Mouse (Mus musculus) spleen, adult 18-20 months (tissue): ENCODE results near the gene Cped1.

Experiments used
- DNase-seq, 2 experiments: peaks; one replicate each; pipeline ENCODE4 v3.0.0; 2022; ENCODE audit warnings: mixed read lengths in 2 of 2

Cped1 gene

DNA sequence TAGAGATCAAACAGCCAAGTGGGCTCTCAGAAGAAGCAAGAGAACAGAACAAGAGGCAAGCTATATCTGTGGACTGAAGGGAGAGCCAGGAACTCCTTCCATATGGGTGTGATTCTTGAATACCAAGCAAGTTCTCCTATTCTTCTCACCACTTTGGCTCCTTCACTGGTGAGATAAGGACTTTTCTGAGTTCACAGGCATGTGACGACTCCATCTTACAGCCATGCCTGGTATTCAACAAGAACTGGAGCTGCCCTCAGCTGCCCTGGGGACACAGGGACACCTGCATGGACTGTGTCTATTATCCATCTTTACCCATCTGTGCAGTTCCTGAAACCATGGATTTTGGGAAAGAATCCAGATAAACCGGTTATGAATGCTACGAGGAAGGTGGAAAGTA, 15.2 kb downstream of the Cped1 start:
- DNase-seq, result no peak

- DNase-seq, result no peak
These were observed 15.7 kb downstream of the Cped1 start for GRCm38 (mm10) chr6:22001284-22001916.

- DNase-seq, result no peak
These were observed 16.9 kb downstream of the Cped1 start for GRCm38 (mm10) chr6:22002521-22003199.

- no peak for DNase-seq
These were observed 17.5 kb downstream of the Cped1 start for GRCm38 (mm10) chr6:22003200-22003587.

DNA sequence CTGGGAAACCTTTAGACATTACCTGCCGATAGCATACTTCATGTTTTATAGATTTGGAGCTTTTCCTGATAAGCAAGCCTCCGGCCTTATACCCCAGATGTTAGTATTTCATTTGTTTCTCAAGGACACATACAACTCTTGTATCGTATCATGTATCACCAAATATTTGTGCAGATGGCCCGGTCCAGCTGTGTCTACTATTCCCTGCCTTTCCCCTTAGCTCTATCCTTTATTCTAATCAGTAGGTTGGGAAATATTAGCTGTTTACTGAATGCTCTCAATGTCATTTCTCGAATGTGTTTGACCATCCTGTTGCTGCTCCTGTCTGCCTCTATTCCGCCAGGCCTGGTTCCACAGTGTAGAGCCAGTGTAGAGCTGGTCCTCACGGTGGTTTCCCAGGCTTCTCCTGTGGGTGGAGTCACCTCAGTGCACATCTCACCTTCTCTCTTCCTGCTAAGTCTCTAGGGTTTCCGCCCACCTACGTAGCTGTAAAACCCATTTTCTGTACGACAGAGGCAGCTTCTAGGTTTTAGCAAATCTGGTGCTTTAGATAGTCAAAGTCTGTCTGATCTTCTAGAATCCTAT, 18.3 kb downstream of the Cped1 start:
- no peak for DNase-seq

DNA sequence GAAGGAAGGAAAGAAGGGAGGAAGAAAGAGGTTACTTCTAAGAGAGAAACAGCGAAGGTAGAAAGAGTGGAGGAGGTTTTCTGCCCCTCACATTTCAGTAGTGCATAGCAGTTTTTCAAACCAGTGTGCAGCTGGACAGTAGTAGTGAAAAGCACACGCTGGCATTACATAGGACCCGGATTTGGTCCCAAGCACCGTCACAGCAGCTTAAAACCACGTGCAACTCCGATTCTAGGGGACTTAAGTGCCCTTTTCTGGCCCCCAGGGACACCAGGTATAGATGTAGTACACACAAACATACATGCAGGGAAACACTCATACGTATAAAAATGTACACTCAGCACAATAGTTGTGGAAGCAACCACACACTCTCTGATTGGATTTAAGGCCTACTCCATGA, 22.6 kb downstream of the Cped1 start:
- DNase-seq, result no peak

DNA sequence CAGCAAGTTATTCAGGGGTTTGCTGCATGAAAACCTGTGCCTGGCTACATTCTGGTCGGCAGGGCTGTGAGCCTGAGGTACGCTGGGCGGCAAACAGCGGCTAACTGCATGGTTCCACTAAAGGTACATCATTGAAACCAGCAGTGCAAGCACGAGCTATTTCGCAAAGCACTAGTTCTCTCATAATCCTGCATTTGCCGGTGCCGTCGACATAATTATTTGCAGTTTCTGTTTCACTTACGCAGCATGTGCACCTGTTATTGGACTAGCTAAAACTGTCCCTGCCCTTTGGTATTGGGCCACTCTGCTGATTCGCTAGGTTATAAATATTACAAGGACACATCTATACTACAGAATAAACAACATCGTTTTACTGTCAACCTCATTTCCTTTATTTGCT, 24.5 kb downstream of the Cped1 start:
- DNase-seq, result no peak

DNA sequence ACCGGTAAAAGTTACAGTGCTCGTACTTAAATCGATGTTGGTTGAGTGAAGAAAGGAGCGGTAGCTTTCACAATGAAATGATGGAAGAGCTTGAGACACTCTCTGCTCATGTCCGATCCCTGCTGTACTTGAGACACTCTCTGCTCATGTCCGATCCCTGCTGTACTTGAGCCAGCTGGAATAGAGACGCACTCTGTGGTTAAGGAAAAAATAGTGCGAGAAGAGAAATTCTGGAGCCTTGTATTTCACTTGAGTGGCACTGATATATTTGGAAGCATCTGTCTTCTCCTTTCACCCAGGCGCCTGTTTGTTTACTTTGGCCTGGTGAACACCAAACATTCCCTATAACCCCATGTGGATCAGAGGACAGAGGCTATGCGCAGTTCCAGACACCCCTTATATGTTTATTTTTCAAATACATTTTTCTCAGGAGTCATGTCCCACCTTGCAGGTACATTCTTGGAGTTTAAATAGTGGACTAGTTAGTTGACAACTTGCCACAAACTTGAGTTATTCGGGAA, 25.1 kb downstream of the Cped1 start:
- DNase-seq, result no peak

DNA sequence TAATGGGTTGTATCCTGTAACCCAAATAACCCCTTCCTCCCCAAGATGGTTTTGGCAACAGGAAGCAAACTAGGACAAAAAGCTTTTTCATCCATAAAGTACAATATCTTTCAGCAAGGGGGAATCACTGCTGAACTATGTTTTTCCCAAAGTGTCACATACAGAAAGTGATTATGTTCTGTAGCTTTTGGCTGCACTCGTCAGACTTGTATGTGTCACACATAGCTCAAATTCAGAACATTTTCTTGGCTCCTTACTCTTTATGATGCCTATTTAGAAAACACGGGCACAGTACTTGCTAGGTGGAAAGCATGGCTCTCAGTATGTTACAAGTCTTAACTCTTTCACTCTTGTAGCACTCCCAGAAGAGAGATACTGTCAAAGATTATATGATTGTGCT, 25.8 kb downstream of the Cped1 start:
- DNase-seq, result no peak

DNA sequence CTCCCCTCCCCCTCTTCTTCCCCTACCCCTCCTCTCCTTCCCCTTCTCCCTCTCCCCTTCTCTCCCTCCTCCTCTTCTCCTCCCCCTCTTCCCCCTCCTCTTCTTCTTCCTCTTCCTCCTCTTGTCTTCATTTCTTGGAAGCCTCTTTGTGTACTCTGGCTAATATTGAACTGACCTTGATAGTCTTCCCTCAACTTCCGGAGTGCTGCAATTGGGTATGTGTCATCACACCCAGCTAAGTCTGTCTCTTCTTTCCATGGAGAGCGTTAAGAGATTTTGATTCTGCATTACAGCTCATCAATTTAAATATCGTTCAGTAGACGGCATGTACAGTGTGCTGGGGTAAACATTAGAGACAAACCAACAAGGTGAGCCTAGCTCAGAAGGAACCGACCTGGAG, 26.4 kb downstream of the Cped1 start:
- DNase-seq, result no peak

DNA sequence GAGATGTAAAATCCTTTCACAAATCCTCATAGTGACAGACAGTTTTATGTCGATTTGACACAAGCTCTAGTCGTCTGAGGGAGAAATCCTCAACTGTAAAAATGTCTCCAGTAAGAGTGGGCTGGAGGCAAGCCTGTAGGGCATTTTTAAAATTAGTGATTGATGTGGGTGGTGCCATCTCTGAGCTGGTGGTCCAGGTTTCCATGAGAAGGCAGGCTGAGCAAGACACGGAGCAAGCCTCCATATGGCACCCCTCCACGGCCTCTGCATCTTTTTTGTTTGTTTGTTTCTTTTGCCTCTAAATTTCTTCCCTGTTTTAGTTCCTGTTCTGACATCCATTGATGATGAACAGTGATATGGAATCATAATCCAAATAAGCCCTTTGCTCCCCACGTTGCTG, 26.8 kb downstream of the Cped1 start:
- DNase-seq, result no peak

- DNase-seq, result no peak
These were observed 27.7 kb downstream of the Cped1 start for GRCm38 (mm10) chr6:22013394-22013793.

DNA sequence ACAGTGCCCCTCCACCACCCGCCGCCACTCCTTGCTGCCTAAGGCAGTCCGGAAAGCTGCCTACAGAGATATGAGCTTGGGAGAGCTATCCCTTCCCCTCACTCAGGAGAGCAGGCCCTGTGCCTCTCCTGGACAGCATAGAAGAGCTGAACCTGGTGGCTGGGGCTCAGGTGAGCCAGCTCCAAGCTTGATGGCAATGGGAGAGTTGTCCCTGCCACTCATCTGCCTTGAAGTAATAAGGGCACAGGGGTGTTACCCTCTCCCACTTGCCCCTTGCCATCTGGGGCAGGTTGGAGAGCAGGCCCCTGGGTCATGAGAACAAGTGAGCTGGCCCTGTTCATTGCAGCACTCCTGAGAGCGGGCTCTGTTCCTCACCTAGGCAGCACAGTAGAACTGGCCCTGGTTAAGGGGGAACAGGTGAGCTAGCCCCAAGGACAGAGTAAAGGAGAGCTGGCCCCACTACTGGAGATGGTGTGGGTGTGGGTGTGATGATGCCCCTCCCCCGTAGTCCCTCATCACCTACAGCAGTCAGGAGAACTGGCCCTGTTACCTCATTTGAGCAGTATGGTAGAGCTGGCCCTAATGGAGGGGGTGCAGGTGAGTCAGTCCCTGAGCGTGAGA, 28.7 kb downstream of the Cped1 start:
- DNase-seq, result no peak

DNA sequence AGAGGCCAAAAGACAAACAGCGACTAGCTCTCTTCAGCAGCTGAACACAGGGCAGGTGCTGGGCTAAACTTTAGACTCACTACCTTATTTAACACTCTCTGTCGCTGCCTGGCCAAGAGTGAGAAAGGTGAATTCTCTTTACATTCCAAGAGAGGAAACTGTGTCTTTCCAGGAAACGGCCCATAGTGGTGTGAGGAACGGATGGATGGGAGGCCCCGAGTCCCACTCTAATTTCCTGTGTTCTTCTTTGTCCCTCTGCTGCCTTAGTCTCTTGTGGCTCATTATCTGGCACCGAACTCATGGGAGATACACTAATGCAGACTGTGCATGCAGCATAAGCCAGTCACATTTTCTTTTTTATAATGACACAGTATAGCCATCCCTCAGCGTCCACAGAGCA, 31.9 kb downstream of the Cped1 start:
- no peak for DNase-seq

- DNase-seq, result no peak
These were observed 33.2 kb downstream of the Cped1 start for GRCm38 (mm10) chr6:22018768-22019445.

DNA sequence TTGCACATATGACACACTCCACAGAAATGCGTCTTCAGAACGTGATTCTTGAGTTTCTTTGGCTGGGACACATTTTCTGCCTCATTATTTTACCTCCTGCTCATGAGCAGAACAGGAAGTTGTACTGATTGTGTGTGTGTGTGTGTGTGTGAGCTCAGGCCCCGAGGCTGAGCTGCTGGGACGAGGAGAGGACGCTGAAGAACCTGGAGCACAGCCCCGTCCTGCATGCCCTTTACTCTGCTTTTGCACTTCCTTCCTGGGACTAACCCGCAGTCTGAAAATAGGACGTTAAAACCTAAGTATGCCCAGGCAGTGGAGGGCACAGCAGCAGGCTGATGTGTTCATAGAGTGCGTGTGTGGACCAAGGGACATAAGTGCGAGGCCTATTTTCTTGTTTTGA, 33.9 kb downstream of the Cped1 start:
- DNase-seq, result no peak

DNA sequence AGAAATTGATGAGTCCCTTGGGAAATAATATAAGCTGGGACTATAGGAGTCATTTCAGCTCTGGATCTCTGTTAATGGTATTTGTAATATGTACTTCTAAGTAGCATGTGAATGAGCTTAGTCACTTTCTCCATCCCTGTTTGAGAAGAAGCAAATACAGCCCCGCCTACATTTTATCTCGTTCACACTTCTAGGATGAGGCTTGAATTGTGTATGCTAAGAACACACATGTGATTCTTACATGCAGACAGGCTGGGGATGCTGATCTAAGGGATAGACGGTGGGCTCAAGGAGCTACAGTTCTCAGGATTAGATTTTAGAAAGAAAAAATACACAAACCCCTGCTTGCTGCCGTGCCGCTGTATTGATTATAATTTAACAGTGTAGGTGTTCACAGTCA, 35.0 kb downstream of the Cped1 start:
- DNase-seq, result no peak

GRCm38 (mm10) chr6:22021315-22021714, 35.6 kb downstream of the Cped1 start:
- DNase-seq, result no peak

GRCm38 (mm10) chr6:22024168-22024567, 38.5 kb downstream of the Cped1 start:
- no peak for DNase-seq

- DNase-seq, result no peak
These were observed 40.1 kb downstream of the Cped1 start for GRCm38 (mm10) chr6:22025584-22026357.

DNA sequence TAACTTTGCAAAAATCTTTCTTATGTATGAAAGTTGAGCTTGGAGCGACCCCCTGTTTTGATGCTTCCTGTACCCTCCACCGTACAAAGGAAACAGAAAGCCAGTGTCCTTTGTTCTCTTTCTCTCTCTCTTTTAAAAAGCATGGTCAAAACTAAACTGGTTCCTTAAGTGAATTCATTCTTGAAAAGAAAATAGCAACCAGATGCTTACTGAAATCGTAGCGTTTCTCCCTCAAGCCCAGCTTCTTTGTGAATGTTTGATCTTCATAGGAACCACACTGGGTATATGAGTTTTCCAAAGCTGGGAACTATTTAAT, 40.6 kb downstream of the Cped1 start:
- DNase-seq, result no peak

DNA sequence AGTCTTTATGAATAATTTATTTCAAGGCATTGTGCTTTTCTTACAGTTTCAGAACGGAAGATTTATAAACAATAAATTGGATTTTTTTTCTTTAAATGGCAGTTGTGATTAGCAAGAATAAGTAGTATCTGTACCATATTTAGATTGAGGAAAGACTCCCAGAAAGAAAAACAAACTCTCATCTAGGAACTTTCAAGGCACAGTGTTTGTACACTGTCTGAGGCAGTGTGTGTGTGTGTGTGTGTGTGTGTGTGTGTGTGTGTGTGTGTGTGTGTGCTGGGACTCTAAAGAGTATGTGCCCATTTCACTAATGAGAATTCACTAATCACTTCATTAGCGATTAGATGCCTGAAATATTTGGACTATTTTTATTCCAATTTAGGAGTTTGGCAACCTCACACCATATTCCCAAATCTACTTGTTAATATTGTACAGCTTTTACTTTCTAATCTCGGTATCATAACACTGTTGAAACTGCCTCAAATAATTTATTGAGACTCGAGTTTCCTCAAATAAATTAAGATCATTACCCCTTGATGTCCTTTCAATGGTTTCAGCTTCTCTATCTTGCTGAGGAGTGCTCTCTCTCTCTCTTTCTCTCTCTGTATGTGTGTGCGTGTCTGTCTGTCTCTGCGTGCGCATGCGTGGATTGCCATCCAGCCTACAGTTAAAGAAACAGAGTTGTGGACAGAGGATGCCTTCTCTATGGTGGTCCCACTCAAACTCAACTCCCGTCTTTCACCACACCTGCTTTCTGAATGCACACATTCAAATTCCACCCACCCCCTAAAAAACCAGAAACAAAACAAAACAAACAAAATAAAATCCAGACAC, 41.3 kb downstream of the Cped1 start:
- DNase-seq, result no peak
